Mouse (Mus musculus) left cerebral cortex, postnatal 4 days (tissue): ENCODE results near the gene Olfr395. TPM values are rescaled to one million over a fixed set of nuclear protein-coding genes. Genes with fewer than 3 reads are reported as not detected.
"Not testable (repeated sequence)": the region's sequence is repeated elsewhere in the genome, so short reads cannot be mapped to it uniquely, and the experiment has no call there.

ENCODE experiments used
- DNase-seq: peaks from one replicate; pipeline ENCODE4 v3.0.0-alpha.2; 2022
- intact Hi-C: fragments of 180-260 bp; cut with DNase I; formaldehyde crosslinking; loops from one replicate; pipeline ENCODE4 v1.15.1; 2025
- total RNA-seq, 2 experiments: library from RNA; stranded (reverse); gene quantifications; 2 replicates each; pipeline ENCODE4 v1.2.3; 2021

The Olfr395 gene
- not detected for total RNA-seq

DNA sequence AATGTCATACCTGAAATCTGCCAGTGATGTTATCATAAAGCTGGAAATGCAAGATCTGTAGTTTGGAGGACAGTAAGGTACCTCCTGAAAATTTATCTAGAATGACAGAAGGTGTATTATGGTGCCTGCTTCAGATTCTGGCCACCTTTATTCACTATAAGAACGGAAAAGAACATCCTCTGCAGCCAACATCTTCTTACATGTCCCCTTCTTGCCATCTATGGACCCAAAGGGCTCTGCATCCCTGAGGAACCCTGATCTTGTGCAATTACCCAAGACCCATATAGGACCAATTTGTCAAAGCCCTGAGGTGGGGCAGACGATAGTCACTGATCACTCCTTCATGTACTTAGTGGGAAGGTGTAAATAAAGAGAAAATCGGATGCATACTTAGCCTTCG is at the start of gene Olfr395:
Gene Olfr395, minus strand, starts transcription at position 101 of the 400 bp plus-strand sequence.
- intact Hi-C loops, DNase-seq: not testable (repeated sequence)

DNA sequence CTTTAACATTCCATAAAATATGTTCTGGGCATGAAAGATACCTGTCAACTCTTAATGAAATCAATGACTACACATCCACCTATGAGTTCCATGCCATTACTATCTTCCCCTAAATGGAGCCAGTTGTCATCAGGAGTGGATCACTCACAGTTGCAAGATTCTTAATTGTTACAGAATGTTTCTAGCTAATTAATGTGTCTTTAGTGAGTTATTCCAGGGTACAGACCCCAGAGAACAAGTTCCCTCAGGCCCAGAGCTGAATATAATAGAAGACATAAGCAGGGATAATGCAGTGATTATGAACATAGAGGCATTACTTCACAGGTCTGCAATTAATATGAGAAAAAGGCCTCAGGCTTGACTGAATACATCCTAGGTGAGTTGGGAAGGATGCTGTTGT is 27.3 kb upstream of the Olfr395 start, which contains the start of gene Olfr23:
Gene Olfr23, plus strand, starts transcription at position 301 of the 400 bp plus-strand sequence.
- intact Hi-C loops: no loop called here
- no peak for DNase-seq

DNA sequence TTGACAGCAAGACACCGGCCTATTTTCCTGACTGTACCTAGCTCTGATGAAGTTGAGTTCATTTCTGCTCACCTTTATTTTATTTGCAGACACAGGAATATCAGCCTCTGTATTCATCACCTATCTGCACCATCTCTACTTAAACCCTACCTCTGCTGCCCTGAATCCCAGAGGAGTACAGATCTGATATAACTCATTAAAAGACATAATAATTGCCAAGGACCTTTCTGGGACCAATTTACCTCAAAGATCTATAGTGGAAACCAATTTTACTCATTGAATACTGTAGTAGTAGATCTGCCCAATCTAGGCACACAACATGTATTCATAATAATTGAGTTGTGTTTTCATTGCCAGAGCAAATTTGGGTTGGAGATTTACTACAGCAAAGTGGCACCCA is 18.4 kb downstream of the Olfr395 start, which contains the start of gene Olfr394:
Gene Olfr394, minus strand, starts transcription at position 101 of the 400 bp plus-strand sequence.
- DNase-seq: no peak
- intact Hi-C loops: no loop called here

Other genes starting within 250 kb of the Olfr395 start
- gene Zfp735, start 220.5 kb downstream of the Olfr395 start, total RNA-seq: not detected
- gene Olfr389, start 128.6 kb downstream of the Olfr395 start, total RNA-seq: not detected
- gene Olfr390, start 126.3 kb downstream of the Olfr395 start, total RNA-seq: not detected
- gene Olfr391-ps, start 106.2 kb downstream of the Olfr395 start, total RNA-seq: not detected
- not detected for gene Olfr392, start 92.2 kb downstream of the Olfr395 start, total RNA-seq
- not detected for gene Olfr393, start 57.8 kb downstream of the Olfr395 start, total RNA-seq
- gene Olfr394, start 18.5 kb downstream of the Olfr395 start, total RNA-seq: not detected
- gene Olfr23, start 27.4 kb upstream of the Olfr395 start, total RNA-seq: not detected
- gene Olfr397, start 51.5 kb upstream of the Olfr395 start, total RNA-seq: not detected
- not detected for gene Olfr398, start 81.1 kb upstream of the Olfr395 start, total RNA-seq
- not detected for gene Olfr139, start 147.3 kb upstream of the Olfr395 start, total RNA-seq
- gene Olfr399, start 147.3 kb upstream of the Olfr395 start, total RNA-seq: not detected
- gene Zfp616, start 160.7 kb upstream of the Olfr395 start, total RNA-seq: not detected
- not detected for gene Olfr401, start 204.4 kb upstream of the Olfr395 start, total RNA-seq
- gene Olfr402, start 244.2 kb upstream of the Olfr395 start, total RNA-seq: not detected